Mouse (Mus musculus): ENCODE results near the gene Gm20896.
"Not testable (repeated sequence)": the region's sequence is repeated elsewhere in the genome, so short reads cannot be mapped to it uniquely, and the experiment has no call there.

The Gm20896 gene

DNA sequence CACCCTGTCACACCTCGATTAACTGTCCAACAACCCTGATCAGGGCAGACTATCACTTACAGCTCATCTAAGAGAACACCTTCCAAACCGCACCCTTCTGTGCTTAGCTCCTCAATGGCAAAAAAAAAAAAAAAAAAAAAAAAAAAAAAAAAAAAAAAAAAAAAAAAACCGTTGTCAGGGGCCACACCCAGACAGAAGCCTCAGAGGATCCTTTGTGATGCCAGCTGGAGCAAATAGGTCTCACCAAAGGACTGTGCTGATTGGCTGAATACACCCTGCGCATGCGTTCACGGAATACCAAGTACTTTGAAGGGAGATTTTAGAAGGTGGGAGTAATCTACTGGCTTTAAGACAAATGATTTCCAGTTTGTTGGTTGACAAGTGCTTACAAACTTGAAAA lies at the start of gene Gm20896:
Gm20896 (minus strand) TSS at position 101 of the 400 bp plus-strand sequence.
- not testable (repeated sequence) for DNase-seq (ENCODE audit: low spot score)
